Mouse (Mus musculus) lung, adult 2 months (tissue): ENCODE measurements around the gene Adgrl3. TPM values are rescaled to one million over a fixed set of nuclear protein-coding genes. Genes with fewer than 3 reads are reported as not detected.

Experiments
- DNase-seq: peaks from one replicate; pipeline ENCODE4 v3.0.0; 2022
- H3K4me1 ChIP-seq: fragments of 200-500 bp; 2 replicates; pipeline ENCODE4 v1.6.1; 2011; ENCODE audit warnings: low read length; ENCODE audit not compliant: control insufficient read depth, insufficient read depth
- H3K4me3 ChIP-seq: fragments of 200-500 bp; replicated peaks from 2 replicates; pipeline ENCODE3; 2011; ENCODE audit warnings: low read depth, mild to moderate bottlenecking, control low read depth, low read length; ENCODE audit errors: extremely low read depth
- CTCF ChIP-seq: fragments of 200-500 bp; IDR thresholded peaks from 2 replicates; pipeline ENCODE4 v1.5.1; 2011; ENCODE audit warnings: mild to moderate bottlenecking, low read length, control low read depth; ENCODE audit not compliant: insufficient read depth
- POLR2A ChIP-seq: fragments of 200-500 bp; IDR thresholded peaks from 2 replicates; pipeline ENCODE4 v1.6.1; 2011; ENCODE audit warnings: low read depth, mild to moderate bottlenecking, control low read depth, low read length, borderline replicate concordance; ENCODE audit errors: extremely low read depth
- WGBS: fragments of 180-500 bp; shearing (Covaris S2); methylation state at CpG from one replicate; pipeline ENCODE4 v1.1.7; 2018; 5-methylcytosine and 5-hydroxymethylcytosine counted together
- polyA plus RNA-seq: library from polyadenylated mRNA; depleted of rRNA; stranded (reverse); fragments of >200 nt; gene quantifications from 2 replicates; pipeline ENCODE4 v1.2.3, GENCODE M21; 2012

Adgrl3 gene
- polyA plus RNA-seq, 1 experiment = 22.5 TPM

GRCm38 (mm10) chr5:81097131-81097530 lies 77.2 kb downstream of the Adgrl3 start:
- TF ChIP-seq POLR2A (no peak), CTCF (no peak)
- H3K4me1 ChIP-seq = no peaks in the 10 kb centered on the region

GRCm38 (mm10) chr5:81107431-81107830 lies 87.5 kb downstream of the Adgrl3 start:
- Histone ChIP-seq H3K4me3 (no peak overlapping the region), H3K4me1 (no peaks in the 10 kb centered on the region)
- 64% methylated on average over 1 of the region's 1 CpGs for WGBS
- no peak for DNase-seq
- no peak for TF ChIP-seq POLR2A
- no peak for TF ChIP-seq CTCF

More at GRCm38 (mm10) chr5:81097131-81097530, 77.2 kb downstream of the Adgrl3 start:
- DNase-seq = no peak
- WGBS = 97% methylated on average over 4 of the region's 4 CpGs
- H3K4me3 ChIP-seq = no peak overlapping the region

- DNase-seq = no peak
- WGBS = 85% methylated on average over 4 of the region's 4 CpGs
- TF ChIP-seq POLR2A (no peak), CTCF (no peak)
Measured at GRCm38 (mm10) chr5:81124483-81124882, 104.5 kb downstream of the Adgrl3 start.

GRCm38 (mm10) chr5:81127639-81128038 lies 107.7 kb downstream of the Adgrl3 start:
- WGBS = 31% methylated on average over 3 of the region's 3 CpGs
- no peak overlapping the region for H3K4me3 ChIP-seq
- H3K4me1 ChIP-seq = no peaks in the 10 kb centered on the region
- DNase-seq = no peak
- no peak for TF ChIP-seq CTCF

More at GRCm38 (mm10) chr5:81124483-81124882, 104.5 kb downstream of the Adgrl3 start:
- no peaks in the 10 kb centered on the region for H3K4me1 ChIP-seq
- no peak overlapping the region for H3K4me3 ChIP-seq

- DNase-seq = no peak
- no peak overlapping the region for H3K4me3 ChIP-seq
- 70% methylated on average over 1 of the region's 1 CpGs for WGBS
- H3K4me1 ChIP-seq = no peaks in the 10 kb centered on the region; the same call in 1 of the 2 replicates
- TF ChIP-seq POLR2A (no peak), CTCF (no peak)
Measured at GRCm38 (mm10) chr5:81136394-81136793, 116.5 kb downstream of the Adgrl3 start.

- TF ChIP-seq CTCF (no peak), POLR2A (no peak)
- no peak for DNase-seq
- WGBS = 64% methylated on average over 12 of the region's 12 CpGs
- H3K4me1 ChIP-seq = no peaks in the 10 kb centered on the region
- no peak overlapping the region for H3K4me3 ChIP-seq
Measured at GRCm38 (mm10) chr5:81155791-81156190, 135.9 kb downstream of the Adgrl3 start.

GRCm38 (mm10) chr5:81156281-81156680 lies 136.3 kb downstream of the Adgrl3 start:
- DNase-seq = no peak
- Histone ChIP-seq H3K4me1 (no peaks in the 10 kb centered on the region), H3K4me3 (no peak overlapping the region)
- WGBS = 38% methylated on average over 2 of the region's 2 CpGs
- no peak for TF ChIP-seq POLR2A
- no peak for TF ChIP-seq CTCF

GRCm38 (mm10) chr5:81156796-81157195 lies 136.9 kb downstream of the Adgrl3 start:
- H3K4me1 ChIP-seq = no peaks in the 10 kb centered on the region
- no peak for DNase-seq
- no peak for TF ChIP-seq CTCF
- no peak for TF ChIP-seq POLR2A
- WGBS = 79% methylated on average over 5 of the region's 5 CpGs
- no peak overlapping the region for H3K4me3 ChIP-seq

- Histone ChIP-seq H3K4me1 (no peaks in the 10 kb centered on the region), H3K4me3 (no peak overlapping the region)
- no peak for TF ChIP-seq CTCF
- TF ChIP-seq POLR2A = no peak
- DNase-seq = no peak
- 90% methylated on average over 12 of the region's 12 CpGs for WGBS
Measured at GRCm38 (mm10) chr5:81159013-81159412, 139.1 kb downstream of the Adgrl3 start.

GRCm38 (mm10) chr5:81160431-81160830 lies 140.5 kb downstream of the Adgrl3 start:
- WGBS = 84% methylated on average over 6 of the region's 6 CpGs
- no peaks in the 10 kb centered on the region; the same call in 1 of the 2 replicates for H3K4me1 ChIP-seq
- DNase-seq = no peak
- no peak for TF ChIP-seq CTCF
- no peak for TF ChIP-seq POLR2A
- no peak overlapping the region for H3K4me3 ChIP-seq
